Mouse (Mus musculus) gastrocnemius, postnatal 4 days (tissue): ENCODE results near the gene Tmem190. TPM values are rescaled to one million over a fixed set of nuclear protein-coding genes. Genes with fewer than 3 reads are reported as not detected.
"Not testable (repeated sequence)": the region's sequence is repeated elsewhere in the genome, so short reads cannot be mapped to it uniquely, and the experiment has no call there.

Experiments
- DNase-seq, 2 experiments: peaks; one replicate each; pipeline ENCODE4 v3.0.0; 2021 to 2022; ENCODE audit warnings: low spot score in 2 of 2, mixed read lengths in 2 of 2
- total RNA-seq, 2 experiments: library from RNA; stranded (reverse); gene quantifications; 2 replicates each; pipeline ENCODE4 v1.2.3; 2021

Gene Tmem190
- total RNA-seq, 2 experiments from 2014 or later: not detected

DNA sequence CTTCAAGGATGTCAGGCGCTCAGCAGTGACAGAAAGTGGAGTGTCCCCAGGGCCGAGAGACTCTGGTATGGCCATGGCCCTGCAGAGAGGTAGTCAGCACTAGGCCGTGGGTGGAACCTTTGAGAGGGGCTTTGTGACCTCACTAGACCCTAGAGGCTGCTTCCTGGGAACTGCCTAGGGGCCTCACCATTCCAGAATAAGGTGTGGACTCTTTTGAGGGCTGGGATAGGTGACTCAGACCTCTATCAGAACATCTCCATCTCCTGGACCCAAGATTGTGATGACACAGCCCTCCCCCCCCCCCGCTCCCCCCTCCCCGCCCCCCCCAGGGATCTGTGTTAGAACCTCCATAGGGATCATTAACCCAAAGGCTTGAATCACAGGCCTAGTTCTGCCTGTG lies 11.5 kb upstream of the Tmem190 start, which contains the start of gene Fam71e2:
Gene Fam71e2, minus strand, starts transcription at position 101 of the 400 bp plus-strand sequence.
- no peak for DNase-seq

DNA sequence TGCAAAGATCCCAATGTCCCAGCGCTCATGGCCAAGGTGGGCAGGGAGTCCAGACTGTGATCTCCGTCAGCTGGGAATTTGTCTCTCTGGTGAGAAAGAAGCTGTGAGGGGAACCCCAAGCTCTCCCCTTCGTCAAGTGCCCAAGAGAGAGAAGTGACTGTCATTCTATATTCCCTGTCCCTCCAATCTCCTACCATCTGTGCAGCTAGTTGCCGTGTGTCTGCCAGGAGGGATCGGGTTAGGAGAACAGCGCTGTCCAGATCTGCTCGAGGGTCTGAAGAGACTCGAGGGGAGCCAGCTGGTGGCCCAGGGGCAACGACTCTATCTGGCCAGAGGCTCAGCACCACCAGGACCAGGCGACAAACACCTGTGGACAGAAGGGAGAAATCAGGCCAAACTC lies 6.6 kb upstream of the Tmem190 start:
- no peak for DNase-seq

GRCm38 (mm10) chr7:4776861-4777830 lies 5.6 kb upstream of the Tmem190 start:
- DNase-seq: peak in 1 of 2 experiments; percentile 69

GRCm38 (mm10) chr7:4777851-4778637 lies 4.7 kb upstream of the Tmem190 start:
- DNase-seq: no peak

- DNase-seq: no peak
Measured at GRCm38 (mm10) chr7:4779921-4780320, 2.8 kb upstream of the Tmem190 start.

GRCm38 (mm10) chr7:4782130-4782529 lies 607 bp upstream of the Tmem190 start:
- DNase-seq: no peak

GRCm38 (mm10) chr7:4783667-4784268 lies 1.0 kb downstream of the Tmem190 start:
- DNase-seq: no peak

GRCm38 (mm10) chr7:4788499-4789435 lies 6.0 kb downstream of the Tmem190 start:
- DNase-seq: peak in 1 of 2 experiments; percentile 63

GRCm38 (mm10) chr7:4789436-4789935 lies 6.7 kb downstream of the Tmem190 start, which contains the start of gene Tmem238:
Gene Tmem238, minus strand, starts transcription at chr7:4789656.
- peak in 1 of 2 experiments; percentile 41 for DNase-seq

GRCm38 (mm10) chr7:4792278-4793212 lies 9.8 kb downstream of the Tmem190 start, which contains the start of gene Rpl28:
Gene Rpl28, plus strand, starts transcription at chr7:4792874.
- peak; percentile 88 to 94 for DNase-seq

- not testable (repeated sequence) for DNase-seq
Measured at GRCm38 (mm10) chr7:4793248-4793647, 10.5 kb downstream of the Tmem190 start.

DNA sequence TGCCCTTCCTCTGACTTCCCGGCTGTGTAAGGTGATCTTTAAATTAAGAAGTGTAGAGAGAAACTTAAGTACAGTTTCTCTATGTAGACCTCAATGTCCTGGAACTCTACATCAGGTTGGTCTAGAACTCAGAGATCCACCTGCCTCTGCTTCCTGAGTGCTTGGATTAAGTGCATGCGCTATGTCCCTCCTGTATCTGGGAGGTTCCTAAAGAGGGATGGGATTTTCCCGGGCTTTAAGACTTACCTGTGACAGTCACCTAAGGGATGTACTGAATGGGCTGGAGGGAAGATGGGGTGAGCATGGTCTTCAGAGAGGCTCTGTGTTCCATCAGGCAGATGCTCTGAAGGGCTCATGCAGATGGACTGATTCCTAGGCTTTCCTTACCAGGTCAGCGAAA lies 10.9 kb downstream of the Tmem190 start:
- no peak for DNase-seq

GRCm38 (mm10) chr7:4794631-4795168 lies 12.0 kb downstream of the Tmem190 start:
- DNase-seq: no peak

DNA sequence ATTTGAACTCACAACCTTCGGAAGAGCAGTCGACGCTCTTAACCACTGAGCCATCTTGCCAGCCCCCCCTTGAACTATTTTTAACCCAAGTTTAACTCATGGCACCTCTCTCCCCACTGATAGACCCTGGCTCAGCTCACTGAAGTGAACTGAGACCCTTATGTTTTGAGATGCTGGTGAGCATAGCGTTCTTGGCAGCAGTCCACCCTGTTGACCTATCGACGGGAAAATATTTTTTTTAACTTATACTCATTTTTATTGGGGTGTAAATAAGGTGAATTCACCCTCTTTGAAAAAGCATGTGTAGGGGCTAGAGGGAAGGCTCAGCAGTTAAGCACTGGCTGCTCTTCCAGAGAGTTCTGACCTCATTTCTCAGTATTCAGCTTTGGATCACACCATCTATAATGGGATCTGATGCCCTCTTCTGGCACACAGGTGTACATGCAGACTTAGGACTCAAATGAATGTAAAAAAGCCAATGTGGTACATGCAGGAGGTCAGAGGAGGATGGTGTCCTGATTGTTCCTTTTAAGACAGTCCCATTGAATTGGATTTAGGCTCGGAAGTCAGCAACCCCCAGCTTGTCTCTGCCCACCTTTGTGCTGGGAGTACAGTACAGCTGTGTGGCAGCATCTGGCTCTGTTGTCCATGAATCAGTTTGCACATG lies 13.2 kb downstream of the Tmem190 start:
- no peak for DNase-seq

DNA sequence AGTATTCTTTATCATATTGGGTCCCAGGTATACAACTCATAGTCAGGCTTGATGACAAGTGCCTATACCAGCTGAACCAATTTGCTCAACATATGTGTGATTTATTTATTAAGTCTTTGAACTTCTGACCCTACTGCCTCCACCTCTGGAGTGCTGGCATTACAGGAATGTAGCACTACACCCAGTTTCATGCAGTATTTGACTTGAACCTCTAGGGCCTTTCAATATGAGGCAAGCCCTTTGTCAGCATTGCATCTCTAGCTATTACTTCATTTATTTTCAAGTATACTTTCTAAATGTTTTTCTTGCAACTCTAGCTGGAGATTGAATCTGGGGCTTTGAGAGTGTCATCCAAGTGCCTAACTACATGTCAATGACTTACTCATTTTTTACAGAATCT lies 19.5 kb downstream of the Tmem190 start:
- no peak for DNase-seq

GRCm38 (mm10) chr7:4806716-4807115 lies 24.0 kb downstream of the Tmem190 start:
- DNase-seq: no peak

GRCm38 (mm10) chr7:4811131-4811530 lies 28.4 kb downstream of the Tmem190 start:
- DNase-seq: not testable (repeated sequence)

- DNase-seq: peak in 1 of 2 experiments; percentile 58
Measured at GRCm38 (mm10) chr7:4811842-4812302, 29.1 kb downstream of the Tmem190 start.
